Mouse (Mus musculus): ENCODE results near the gene Dbil5.

GRCm38 (mm10) chr11:76170207-76170606 lies 47.2 kb upstream of the Dbil5 start:
- no peak for TF ChIP-seq CTCF (IDR thresholded peaks at IDR 0.05; ENCODE audit: control insufficient read depth, insufficient read depth, low read length)
- TF ChIP-seq POLR2A (IDR thresholded peaks at IDR 0.05; ENCODE audit: borderline replicate concordance, control insufficient read depth, low read depth, low read length), result no peak

Data from bone marrow, adult 2 months (tissue).